Mouse (Mus musculus) midbrain, embryonic 12.5 days (tissue): Measurements from ENCODE around the gene Vmn2r101. TPM values are rescaled to one million over a fixed set of nuclear protein-coding genes. Genes with fewer than 3 reads are reported as not detected.

Experiments
- ATAC-seq: fragments of 200-750 bp; cut with Nextera tagmentation; 2 replicates; pipeline ENCODE4 v1.8.0; 2017; ENCODE audit warnings: low read depth, moderate TSS enrichment, moderate library complexity; ENCODE audit not compliant: low FRiP score
- H3K27ac ChIP-seq: fragments of 300-500 bp; sonication (generic); replicated peaks from 2 replicates; pipeline ENCODE4 v1.5.1; 2016; ENCODE audit warnings: mild to moderate bottlenecking
- H3K27me3 ChIP-seq: fragments of 300-500 bp; sonication (generic); 2 replicates; pipeline ENCODE4 v1.6.1; 2016; ENCODE audit warnings: mild to moderate bottlenecking
- H3K36me3 ChIP-seq: fragments of 300-500 bp; sonication (generic); 2 replicates; pipeline ENCODE4 v1.6.1; 2016
- H3K4me1 ChIP-seq: fragments of 300-500 bp; sonication (generic); 2 replicates; pipeline ENCODE4 v1.6.1; 2016
- H3K4me2 ChIP-seq: fragments of 300-500 bp; sonication (generic); replicated peaks from 2 replicates; pipeline ENCODE4 v1.6.1; 2016; ENCODE audit warnings: mild to moderate bottlenecking, moderate library complexity
- H3K4me3 ChIP-seq: fragments of 300-500 bp; sonication (generic); 2 replicates; pipeline ENCODE4 v1.5.1; 2016; ENCODE audit warnings: mild to moderate bottlenecking
- H3K9ac ChIP-seq: fragments of 300-500 bp; sonication (generic); replicated peaks from 2 replicates; pipeline ENCODE4 v1.6.1; 2016; ENCODE audit warnings: mild to moderate bottlenecking, moderate library complexity
- H3K9me3 ChIP-seq: fragments of 300-500 bp; sonication (generic); 2 replicates; pipeline ENCODE4 v1.6.1; 2016; ENCODE audit warnings: mild to moderate bottlenecking
- WGBS: fragments of 180-500 bp; shearing (Covaris S2); methylation state at CpG from one replicate; pipeline ENCODE4 v1.1.7; 2016; 5-methylcytosine and 5-hydroxymethylcytosine counted together
- polyA plus RNA-seq: library from polyadenylated mRNA; unstranded; fragments of >200 nt; fragmentation: Nextera tagmentation; extraction: Ambion mirVana; gene quantifications from 2 replicates; pipeline ENCODE4 v1.2.1, GENCODE M21; 2016

The Vmn2r101 gene
- polyA plus RNA-seq: not detected in 2 replicates

GRCm38 (mm10) chr17:19576927-19577326 is at the start of gene Vmn2r101:
Gene Vmn2r101, plus strand, starts transcription at chr17:19577227.
- Histone ChIP-seq H3K4me1 (no peaks in the 10 kb centered on the region), H3K4me2 (no peak within 1 kb of the TSS), H3K36me3 (no peaks in the 10 kb centered on the region), H3K4me3 (no peak within 1 kb of the TSS), H3K27ac (no peak within 1 kb of the TSS), H3K27me3 (no peaks in the 10 kb centered on the region), H3K9me3 (peaks cover 7% of the 10 kb centered on the region; the same call in 1 of the 2 replicates), H3K9ac (no peak within 1 kb of the TSS)
- ATAC-seq: no peak

- Histone ChIP-seq H3K27ac (no peak overlapping the region), H3K4me1 (no peaks in the 10 kb centered on the region), H3K4me2 (no peak overlapping the region), H3K4me3 (no peak overlapping the region), H3K36me3 (no peaks in the 10 kb centered on the region), H3K9ac (no peak overlapping the region), H3K27me3 (no peaks in the 10 kb centered on the region), H3K9me3 (peaks cover 33% of the 10 kb centered on the region)
- no peak for ATAC-seq
- 100% methylated on average over 1 of the region's 1 CpGs for WGBS
Measured at GRCm38 (mm10) chr17:19629328-19629727, 52.3 kb downstream of the Vmn2r101 start.

GRCm38 (mm10) chr17:19658447-19658846 is 81.4 kb downstream of the Vmn2r101 start:
- Histone ChIP-seq H3K4me3 (no peak overlapping the region), H3K4me2 (no peak overlapping the region), H3K4me1 (no peaks in the 10 kb centered on the region), H3K36me3 (no peaks in the 10 kb centered on the region), H3K27me3 (no peaks in the 10 kb centered on the region), H3K9ac (no peak overlapping the region), H3K9me3 (no peaks in the 10 kb centered on the region), H3K27ac (no peak overlapping the region)
- 54% methylated on average over 3 of the region's 3 CpGs for WGBS
- ATAC-seq: no peak

GRCm38 (mm10) chr17:19660028-19660427 is 83.0 kb downstream of the Vmn2r101 start, which contains the start of gene Vmn2r102:
Gene Vmn2r102, plus strand, starts transcription at chr17:19660328.
- Histone ChIP-seq H3K4me1 (no peaks in the 10 kb centered on the region), H3K27me3 (no peaks in the 10 kb centered on the region), H3K4me3 (no peak within 1 kb of the TSS), H3K4me2 (no peak within 1 kb of the TSS), H3K36me3 (no peaks in the 10 kb centered on the region), H3K27ac (no peak within 1 kb of the TSS), H3K9ac (no peak within 1 kb of the TSS), H3K9me3 (no peaks in the 10 kb centered on the region)
- ATAC-seq: no peak
- WGBS: 71% methylated on average over 2 of the region's 2 CpGs

Other genes starting within 250 kb of the Vmn2r101 start
- not detected in 2 replicates for gene Vmn2r99, start 215.3 kb upstream of the Vmn2r101 start, polyA plus RNA-seq
- not detected in 2 replicates for gene Vmn2r100, start 72.5 kb upstream of the Vmn2r101 start, polyA plus RNA-seq
- not detected in 2 replicates for gene Vmn2r102, start 83.1 kb downstream of the Vmn2r101 start, polyA plus RNA-seq
- gene Vmn2r103, start 196.1 kb downstream of the Vmn2r101 start, polyA plus RNA-seq: not detected in 2 replicates